31 mouse cellular contexts compared by ENCODE assay signal in genomic region chr17:50460301-50460700, GRCm38 (mm10). TPM values are rescaled to one million over a fixed set of nuclear protein-coding genes. Genes with fewer than 3 reads are reported as not detected.
DNase-seq lines count a peak whose midpoint lies in the region; ATAC-seq and TF ChIP-seq lines count a peak whose summit lies in the region.
"Had no signal": no experiment of that assay in that cellular context is flagged by ENCODE, and none has a peak within 500 bp of the region (broad histone marks: within the 10 kb centered on the region; RNA-seq: fewer than 3 reads in every experiment).

No protein-coding gene starts in this region.

- H3K9ac ChIP-seq in forebrain, embryonic 14.5 days (ENCODE audit: low read length), result no peak overlapping the region
- no peak overlapping the region for H3K9ac ChIP-seq in forebrain, embryonic 11.5 days (ENCODE audit: low read length)
- no peak overlapping the region for H3K9ac ChIP-seq in forebrain, postnatal 0 days
- H3K9ac ChIP-seq: embryonic facial prominence, embryonic 12.5 days; forebrain, embryonic 13.5 days; heart, embryonic 13.5 days; hindbrain, embryonic 14.5 days had no signal

- no peaks in the 10 kb centered on the region for H3K27me3 ChIP-seq in forebrain, embryonic 14.5 days (replicated peaks; ENCODE audit: control insufficient read depth, insufficient read depth, low read length)
- H3K27me3 ChIP-seq in forebrain, embryonic 11.5 days (ENCODE audit: control insufficient read depth, insufficient read depth, low read length), result no peaks in the 10 kb centered on the region
- H3K27me3 ChIP-seq in myocyte (ENCODE audit: control insufficient read depth, insufficient read depth, insufficient read length), result no peaks in the 10 kb centered on the region
- H3K27me3 ChIP-seq in forebrain, postnatal 0 days (ENCODE audit: insufficient read depth, low read length), result no peaks in the 10 kb centered on the region
- H3K27me3 ChIP-seq: CH12.LX; embryonic facial prominence, embryonic 12.5 days; forebrain, embryonic 13.5 days; heart, embryonic 13.5 days had no signal

- H3ac ChIP-seq in myocyte (ENCODE audit: control insufficient read depth, insufficient read length), result no peak overlapping the region

- ATAC-seq in forebrain, embryonic 14.5 days, result no peak
- ATAC-seq in forebrain, embryonic 11.5 days (replicated peaks; ENCODE audit: low FRiP score), result no peak
- ATAC-seq in forebrain, postnatal 0 days, result no peak
- ATAC-seq: forebrain, embryonic 13.5 days; hindbrain, postnatal 0 days; inflammation-experienced regulatory T-cells, adult 6 months; intestine, embryonic 16.5 days; Patski had no signal

- WGBS in forebrain, embryonic 14.5 days, result 88% methylated on average over 8 of the region's 8 CpGs
- WGBS in forebrain, embryonic 11.5 days, result 90% methylated on average over 8 of the region's 8 CpGs
- 73% methylated on average over 8 of the region's 8 CpGs for WGBS in forebrain, postnatal 0 days

- H3K36me3 ChIP-seq in forebrain, embryonic 14.5 days (ENCODE audit: control insufficient read depth, insufficient read depth, low read length), result no peaks in the 10 kb centered on the region
- no peaks in the 10 kb centered on the region for H3K36me3 ChIP-seq in forebrain, embryonic 11.5 days (ENCODE audit: control insufficient read depth, insufficient read depth, low read length)
- H3K36me3 ChIP-seq in myocyte (ENCODE audit: control insufficient read depth, insufficient read depth), result no peaks in the 10 kb centered on the region
- H3K36me3 ChIP-seq in forebrain, postnatal 0 days (ENCODE audit: insufficient read depth), result no peaks in the 10 kb centered on the region
- H3K36me3 ChIP-seq: embryonic facial prominence, embryonic 12.5 days; G1E; heart, embryonic 10.5 days; heart, embryonic 13.5 days had no signal

- DNase-seq in forebrain, embryonic 14.5 days (ENCODE audit: low spot score), result peak; percentile 7
- DNase-seq in forebrain, embryonic 11.5 days (ENCODE audit: low spot score), result no peak
- DNase-seq in right cerebral cortex, adult 18-20 months, result peak; percentile 29
- DNase-seq in right cerebral cortex, postnatal 4 days, result no peak
- DNase-seq in forebrain, postnatal 0 days, result no peak
- DNase-seq: adrenal gland, postnatal 10 days; adrenal gland, postnatal 36 days; B cell, adult 2 months; cerebellum, adult 11-12 months; cerebellum, adult 8-10 months; cerebellum, postnatal 36 days; embryo, embryonic 11 days; gastrocnemius, adult 2 months; gastrocnemius, postnatal 14 days; heart, adult 18-20 months; heart, postnatal 14 days; heart, postnatal 4 days; kidney, adult 18-20 months had no signal

- H3K27ac ChIP-seq in forebrain, embryonic 14.5 days (ENCODE audit: low read depth, low read length), result no peak overlapping the region
- H3K27ac ChIP-seq in forebrain, embryonic 11.5 days (ENCODE audit: low read depth, low read length), result no peak overlapping the region
- no peak overlapping the region for H3K27ac ChIP-seq in forebrain, postnatal 0 days (ENCODE audit: low read depth, low read length)
- H3K27ac ChIP-seq: embryonic facial prominence, embryonic 12.5 days; forebrain, embryonic 13.5 days; gastrocnemius, adult 2 months; heart, embryonic 10.5 days; heart, embryonic 13.5 days; hindbrain, embryonic 14.5 days; hindbrain, postnatal 0 days had no signal

- H3K4me3 ChIP-seq in forebrain, embryonic 14.5 days (ENCODE audit: low read depth, low read length), result no peak overlapping the region
- no peak overlapping the region for H3K4me3 ChIP-seq in forebrain, embryonic 11.5 days (ENCODE audit: low read depth, low read length)
- no peak overlapping the region for H3K4me3 ChIP-seq in myocyte
- H3K4me3 ChIP-seq in forebrain, postnatal 0 days (ENCODE audit: low read depth, low read length), result no peak overlapping the region
- H3K4me3 ChIP-seq: embryonic facial prominence, embryonic 12.5 days; erythroblast, embryonic 14.5 days; forebrain, embryonic 13.5 days; gastrocnemius, adult 2 months; heart, embryonic 10.5 days; heart, embryonic 13.5 days had no signal

- H3K4me2 ChIP-seq in forebrain, embryonic 14.5 days (ENCODE audit: low read length), result no peak overlapping the region
- H3K4me2 ChIP-seq in forebrain, embryonic 11.5 days (ENCODE audit: low read depth, low read length, severe bottlenecking), result no peak overlapping the region
- peak overlapping the region; percentile 12 for H3K4me2 ChIP-seq in myocyte (ENCODE audit: low read depth)
- no peak overlapping the region for H3K4me2 ChIP-seq in forebrain, postnatal 0 days (ENCODE audit: low read depth)
- H3K4me2 ChIP-seq: embryonic facial prominence, embryonic 12.5 days; forebrain, embryonic 13.5 days; heart, embryonic 13.5 days; hindbrain, embryonic 14.5 days had no signal

- no peaks in the 10 kb centered on the region for H3K79me2 ChIP-seq in myocyte (ENCODE audit: control insufficient read depth, insufficient read depth)

- no peak for TF ChIP-seq POLR2A in myocyte (IDR thresholded peaks at IDR 0.05; ENCODE audit: insufficient read length, low read depth)

- no peak for TF ChIP-seq CTCF in forebrain, postnatal 0 days (IDR thresholded peaks at IDR 0.05; ENCODE audit: low read depth)

- no peaks in the 10 kb centered on the region for H3K9me3 ChIP-seq in forebrain, embryonic 14.5 days (replicated peaks; ENCODE audit: control insufficient read depth, low read length)
- no peaks in the 10 kb centered on the region for H3K9me3 ChIP-seq in forebrain, embryonic 11.5 days (ENCODE audit: control insufficient read depth, low read length)
- H3K9me3 ChIP-seq in forebrain, postnatal 0 days (ENCODE audit: low read length), result no peaks in the 10 kb centered on the region
- H3K9me3 ChIP-seq: embryonic facial prominence, embryonic 12.5 days; forebrain, embryonic 13.5 days; heart, embryonic 10.5 days; heart, embryonic 13.5 days had no signal

- no peaks in the 10 kb centered on the region for H3K4me1 ChIP-seq in forebrain, embryonic 14.5 days (ENCODE audit: control insufficient read depth, insufficient read depth, low read length)
- no peaks in the 10 kb centered on the region for H3K4me1 ChIP-seq in forebrain, embryonic 11.5 days (replicated peaks; ENCODE audit: control insufficient read depth, insufficient read depth, low read length)
- H3K4me1 ChIP-seq in forebrain, postnatal 0 days (ENCODE audit: insufficient read depth), result no peaks in the 10 kb centered on the region
- H3K4me1 ChIP-seq: embryonic facial prominence, embryonic 12.5 days; forebrain, embryonic 13.5 days had no signal

TF ChIP-seq in myocyte, 11 proteins besides CTCF, POLR2A, EP300 and RAD21:
- no peak for TF ChIP-seq POLR2AphosphoS2 (IDR thresholded peaks at IDR 0.05; ENCODE audit: insufficient read length, low read depth)
- TF ChIP-seq MYOG (IDR thresholded peaks at IDR 0.05; ENCODE audit: control insufficient read depth in 1 of 3, insufficient read depth in 1 of 3, insufficient read length in 2 of 3, low read depth in 2 of 3), result peak in 1 of 3 experiments; percentile 66
- TF ChIP-seq MYOD1 (IDR thresholded peaks at IDR 0.05; ENCODE audit: control insufficient read depth in 1 of 3, insufficient read length in 2 of 3, low read depth in 2 of 3), result peak in 1 of 3 experiments; percentile 30
- no peak for TF ChIP-seq USF1 (IDR thresholded peaks at IDR 0.05; ENCODE audit: low read depth)
- TF ChIP-seq TCF12 (IDR thresholded peaks at IDR 0.05; ENCODE audit: insufficient read depth, poor library complexity, severe bottlenecking), result no peak

RNA-seq across cellular contexts. Expression of gene Plcl2, which starts 48.9 kb away (rescaled TPM):
- 10.4 and 11.3 TPM in 2 replicates for polyA plus RNA-seq in forebrain, embryonic 14.5 days (2014; fragmentation: Nextera tagmentation; extraction: Ambion mirVana)
- polyA plus RNA-seq in forebrain, embryonic 11.5 days (2014; fragmentation: Nextera tagmentation; extraction: Ambion mirVana), result 7.6 and 7.7 TPM in 2 replicates
- polyA plus RNA-seq in myocyte (2012; fragmentation: generic; extraction: Trizol), result 13.2 TPM
- 59.3 and 65.6 TPM in 2 replicates for total RNA-seq in forebrain, postnatal 0 days (2014; rRNA removed)
- polyA plus RNA-seq in forebrain, postnatal 0 days (2015; fragmentation: Nextera tagmentation; extraction: Ambion mirVana), result 9.6 and 9.8 TPM in 2 replicates
- polyA plus RNA-seq: G1E, Patski had no signal

Comparison
In these comparisons a context has a peak if more than half of its experiments do, and no peak if none do; other contexts are left out.
1. DNase-seq: peak in forebrain, embryonic 14.5 days (single experiment) and right cerebral cortex, adult 18-20 months (single experiment); none in forebrain, embryonic 11.5 days (single experiment), right cerebral cortex, postnatal 4 days (single experiment) and forebrain, postnatal 0 days (single experiment).